Mouse (Mus musculus) olfactory bulb, adult 2 months (tissue): ENCODE results near the gene Slc13a1.

Experiments used
- CTCF ChIP-seq: fragments of 200-500 bp; IDR thresholded peaks from 2 replicates; pipeline ENCODE4 v1.5.1; 2012; ENCODE audit warnings: low read depth, mild to moderate bottlenecking, low read length, moderate library complexity; ENCODE audit not compliant: insufficient read depth
- POLR2A ChIP-seq: fragments of 200-500 bp; IDR thresholded peaks from 2 replicates; pipeline ENCODE4 v1.6.1; 2012; ENCODE audit warnings: mild to moderate bottlenecking, low read depth, low read length, moderate library complexity; ENCODE audit not compliant: insufficient read depth

DNA sequence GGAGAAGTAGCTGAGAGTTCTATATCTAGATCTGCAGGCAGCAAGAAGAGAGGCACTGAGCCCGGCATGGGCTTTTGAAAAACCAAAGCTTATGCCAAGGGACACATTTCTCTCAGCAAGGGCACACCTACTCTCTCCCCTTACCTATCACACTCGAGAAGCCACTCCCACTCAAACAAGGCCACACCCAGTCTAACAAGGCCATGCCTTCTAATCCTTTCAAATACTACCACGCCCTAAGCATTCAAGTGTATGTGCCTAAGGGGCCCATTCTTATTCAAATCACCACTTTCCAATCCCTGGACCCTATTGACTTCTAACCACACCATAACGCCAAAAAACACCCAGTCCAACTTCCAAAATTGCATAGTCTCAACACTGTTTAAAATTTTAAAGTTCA, 112.8 kb downstream of the Slc13a1 start:
- TF ChIP-seq POLR2A = no peak
- TF ChIP-seq CTCF = no peak
